Mouse (Mus musculus) limb, embryonic 14.5 days (tissue): Measurements from ENCODE around the gene Fam168b. TPM values are rescaled to one million over a fixed set of nuclear protein-coding genes. Genes with fewer than 3 reads are reported as not detected.

ENCODE experiments used
- ATAC-seq: fragments of 200-750 bp; cut with Nextera tagmentation; 2 replicates; pipeline ENCODE4 v1.8.0; 2017; ENCODE audit warnings: low read depth, moderate number of reproducible peaks, moderate TSS enrichment; ENCODE audit not compliant: low FRiP score
- DNase-seq: peaks from one replicate; pipeline ENCODE4 v3.0.0-alpha.2; 2015; ENCODE audit warnings: low spot score
- H3K27ac ChIP-seq: fragments of 300-500 bp; sonication (generic); replicated peaks from 2 replicates; pipeline ENCODE4 v1.5.1; 2014; ENCODE audit warnings: low read depth, mild to moderate bottlenecking, low read length, moderate library complexity, mixed read lengths
- H3K27me3 ChIP-seq: fragments of 300-500 bp; sonication (generic); 2 replicates; pipeline ENCODE4 v1.6.1; 2014; ENCODE audit warnings: low read length, mixed read lengths; ENCODE audit not compliant: control insufficient read depth, insufficient read depth
- H3K36me3 ChIP-seq: fragments of 300-500 bp; sonication (generic); 2 replicates; pipeline ENCODE4 v1.6.1; 2014; ENCODE audit warnings: mild to moderate bottlenecking, low read length, moderate library complexity, mixed read lengths; ENCODE audit not compliant: control insufficient read depth, insufficient read depth
- H3K4me1 ChIP-seq: fragments of 300-500 bp; sonication (generic); 2 replicates; pipeline ENCODE4 v1.6.1; 2014; ENCODE audit warnings: antibody characterized with exemption, low read length, mixed read lengths; ENCODE audit not compliant: control insufficient read depth, insufficient read depth
- H3K4me2 ChIP-seq: fragments of 300-500 bp; sonication (generic); replicated peaks from 2 replicates; pipeline ENCODE4 v1.6.1; 2014; ENCODE audit warnings: low read depth, mild to moderate bottlenecking, low read length, moderate library complexity; ENCODE audit not compliant: severe bottlenecking
- H3K4me3 ChIP-seq: fragments of 300-500 bp; sonication (generic); replicated peaks from 2 replicates; pipeline ENCODE4 v1.5.1; 2014; ENCODE audit warnings: low read length
- H3K9ac ChIP-seq: fragments of 300-500 bp; sonication (generic); 2 replicates; pipeline ENCODE4 v1.6.1; 2014; ENCODE audit warnings: mild to moderate bottlenecking, low read depth, low read length, moderate library complexity; ENCODE audit not compliant: severe bottlenecking
- H3K9me3 ChIP-seq: fragments of 300-500 bp; sonication (generic); 2 replicates; pipeline ENCODE4 v1.6.1; 2016; ENCODE audit warnings: low read length; ENCODE audit not compliant: control insufficient read depth
- POLR2A ChIP-seq: fragments of 200-500 bp; IDR thresholded peaks from 2 replicates; pipeline ENCODE4 v1.8.0; 2012; ENCODE audit warnings: inconsistent platforms, mild to moderate bottlenecking, moderate library complexity, borderline replicate concordance; ENCODE audit not compliant: insufficient read depth, insufficient read length; ENCODE audit errors: extremely low read depth
- WGBS: fragments of 180-500 bp; shearing (Covaris S2); extraction: QIAGEN DNeasy Blood & Tissue Kit; methylation state at CpG from one replicate; pipeline ENCODE4 v1.1.7; 2014; 5-methylcytosine and 5-hydroxymethylcytosine counted together
- polyA plus RNA-seq, 2 experiments: library from polyadenylated mRNA; depleted of rRNA in 1 of 2; stranded (reverse) in 1 of 2; unstranded in 1 of 2; fragments of >200 nt; fragmentation: Nextera tagmentation in 1 of 2; extraction: Ambion mirVana in 1 of 2; gene quantifications; 2 replicates each; pipeline versions ENCODE4 v1.2.1 to v1.2.3; 2012 to 2014

Fam168b gene
- polyA plus RNA-seq, 2 experiments = 76.7 to 210 TPM

GRCm38 (mm10) chr1:34799140-34799539 lies 43.7 kb downstream of the Fam168b start:
- H3K27ac ChIP-seq = no peak overlapping the region
- no peak overlapping the region for H3K4me2 ChIP-seq
- H3K36me3 ChIP-seq = no peaks in the 10 kb centered on the region
- 71% methylated on average over 2 of the region's 2 CpGs for WGBS
- DNase-seq = no peak
- H3K4me1 ChIP-seq = peaks cover 9% of the 10 kb centered on the region
- no peaks in the 10 kb centered on the region for H3K27me3 ChIP-seq
- H3K9me3 ChIP-seq = no peaks in the 10 kb centered on the region
- no peak for TF ChIP-seq POLR2A
- no peak overlapping the region for H3K9ac ChIP-seq
- H3K4me3 ChIP-seq = no peak overlapping the region
- ATAC-seq = no peak

GRCm38 (mm10) chr1:34793304-34794300 lies 49.3 kb downstream of the Fam168b start:
- no peak overlapping the region for H3K4me2 ChIP-seq
- H3K27ac ChIP-seq = no peak overlapping the region
- H3K4me1 ChIP-seq = 0 out of 2 replicates have a peak, but pooled peaks cover 5% of the 10 kb centered on the region
- no peak for TF ChIP-seq POLR2A
- 51% methylated on average over 19 of the region's 19 CpGs for WGBS
- ATAC-seq (peak; percentile 73), DNase-seq (no peak)
- H3K27me3 ChIP-seq = no peaks in the 10 kb centered on the region
- no peak overlapping the region for H3K9ac ChIP-seq
- no peaks in the 10 kb centered on the region for H3K36me3 ChIP-seq
- H3K4me3 ChIP-seq = no peak overlapping the region
- no peaks in the 10 kb centered on the region for H3K9me3 ChIP-seq

GRCm38 (mm10) chr1:34783538-34784161 lies 59.2 kb downstream of the Fam168b start:
- Histone ChIP-seq H3K27ac (no peak overlapping the region), H3K36me3 (no peaks in the 10 kb centered on the region), H3K4me1 (no peaks in the 10 kb centered on the region), H3K9ac (no peak overlapping the region), H3K27me3 (no peaks in the 10 kb centered on the region), H3K4me2 (no peak overlapping the region), H3K4me3 (no peak overlapping the region), H3K9me3 (no peaks in the 10 kb centered on the region)
- DNase-seq (no peak), ATAC-seq (no peak)
- TF ChIP-seq POLR2A = no peak
- WGBS = 74% methylated on average over 6 of the region's 6 CpGs

- Histone ChIP-seq H3K36me3 (no peaks in the 10 kb centered on the region), H3K9me3 (no peaks in the 10 kb centered on the region), H3K4me3 (no peak overlapping the region), H3K27me3 (no peaks in the 10 kb centered on the region), H3K27ac (no peak overlapping the region), H3K4me1 (no peaks in the 10 kb centered on the region), H3K9ac (no peak overlapping the region), H3K4me2 (no peak overlapping the region)
- ATAC-seq (no peak), DNase-seq (no peak)
- no peak for TF ChIP-seq POLR2A
- 89% methylated on average over 3 of the region's 3 CpGs for WGBS
Observed at GRCm38 (mm10) chr1:34775870-34776269, 67.0 kb downstream of the Fam168b start.

GRCm38 (mm10) chr1:34768875-34769274 lies 74.0 kb downstream of the Fam168b start:
- no peaks in the 10 kb centered on the region for H3K4me1 ChIP-seq
- H3K9me3 ChIP-seq = no peaks in the 10 kb centered on the region
- ATAC-seq (no peak), DNase-seq (no peak)
- no peak overlapping the region for H3K4me3 ChIP-seq
- no peaks in the 10 kb centered on the region for H3K27me3 ChIP-seq
- H3K27ac ChIP-seq = no peak overlapping the region
- no peak for TF ChIP-seq POLR2A
- WGBS = 48% methylated on average over 6 of the region's 6 CpGs
- no peaks in the 10 kb centered on the region for H3K36me3 ChIP-seq
- H3K4me2 ChIP-seq = no peak overlapping the region
- H3K9ac ChIP-seq = no peak overlapping the region
